Mouse (Mus musculus): Measurements from ENCODE around the gene Pex5l. TPM values are rescaled to one million over a fixed set of nuclear protein-coding genes. Genes with fewer than 3 reads are reported as not detected.

Pex5l gene
- polyA plus RNA-seq, 1 experiment from 2014 or later, result 5.5 TPM

- Histone ChIP-seq H3K36me3 (replicated peaks; ENCODE audit: control insufficient read depth, insufficient read depth) (no peaks in the 10 kb centered on the region), H3K27ac (no peak overlapping the region), H3K9ac (no peak overlapping the region), H3K9me3 (ENCODE audit: control insufficient read depth, low read length) (no peaks in the 10 kb centered on the region), H3K4me2 (replicated peaks) (no peak overlapping the region), H3K4me1 (replicated peaks; ENCODE audit: control insufficient read depth, insufficient read depth, low read length) (no peaks in the 10 kb centered on the region), H3K27me3 (ENCODE audit: control insufficient read depth, insufficient read depth, low read length) (no peaks in the 10 kb centered on the region), H3K4me3 (replicated peaks; ENCODE audit: low read length) (no peak overlapping the region)
- ATAC-seq (ENCODE audit: low FRiP score) (no peak), DNase-seq (ENCODE audit: low spot score) (no peak)
- 83% methylated on average over 8 of the region's 8 CpGs for WGBS
Measured at GRCm38 (mm10) chr3:32939802-32940501, 203.1 kb downstream of the Pex5l start.

GRCm38 (mm10) chr3:32924168-32924567 lies 218.9 kb downstream of the Pex5l start:
- Histone ChIP-seq H3K27ac (no peak overlapping the region), H3K9me3 (ENCODE audit: control insufficient read depth, low read length) (peaks cover 9% of the 10 kb centered on the region), H3K4me1 (replicated peaks; ENCODE audit: control insufficient read depth, insufficient read depth, low read length) (no peaks in the 10 kb centered on the region), H3K4me3 (replicated peaks; ENCODE audit: low read length) (no peak overlapping the region), H3K36me3 (replicated peaks; ENCODE audit: control insufficient read depth, insufficient read depth) (peaks cover 51% of the 10 kb centered on the region), H3K4me2 (replicated peaks) (no peak overlapping the region), H3K27me3 (ENCODE audit: control insufficient read depth, insufficient read depth, low read length) (no peaks in the 10 kb centered on the region), H3K9ac (no peak overlapping the region)
- ATAC-seq (ENCODE audit: low FRiP score), result peak; percentile 57; the same call in 1 of the 2 replicates
- DNase-seq (ENCODE audit: low spot score), result no peak
- WGBS, result 83% methylated on average over 6 of the region's 6 CpGs

GRCm38 (mm10) chr3:32910071-32910551 lies 232.9 kb downstream of the Pex5l start:
- Histone ChIP-seq H3K4me2 (replicated peaks) (no peak overlapping the region), H3K27me3 (ENCODE audit: control insufficient read depth, insufficient read depth, low read length) (no peaks in the 10 kb centered on the region), H3K36me3 (replicated peaks; ENCODE audit: control insufficient read depth, insufficient read depth) (peaks cover 19% of the 10 kb centered on the region), H3K27ac (no peak overlapping the region), H3K4me1 (replicated peaks; ENCODE audit: control insufficient read depth, insufficient read depth, low read length) (no peaks in the 10 kb centered on the region), H3K9me3 (ENCODE audit: control insufficient read depth, low read length) (0 out of 2 replicates have a peak, but pooled peaks cover 2% of the 10 kb centered on the region), H3K4me3 (replicated peaks; ENCODE audit: low read length) (no peak overlapping the region), H3K9ac (no peak overlapping the region)
- DNase-seq (ENCODE audit: low spot score), result peak; percentile 71
- 71% methylated on average over 7 of the region's 7 CpGs for WGBS
- peak; percentile 81; the same call in 1 of the 2 replicates for ATAC-seq (ENCODE audit: low FRiP score)

DNA sequence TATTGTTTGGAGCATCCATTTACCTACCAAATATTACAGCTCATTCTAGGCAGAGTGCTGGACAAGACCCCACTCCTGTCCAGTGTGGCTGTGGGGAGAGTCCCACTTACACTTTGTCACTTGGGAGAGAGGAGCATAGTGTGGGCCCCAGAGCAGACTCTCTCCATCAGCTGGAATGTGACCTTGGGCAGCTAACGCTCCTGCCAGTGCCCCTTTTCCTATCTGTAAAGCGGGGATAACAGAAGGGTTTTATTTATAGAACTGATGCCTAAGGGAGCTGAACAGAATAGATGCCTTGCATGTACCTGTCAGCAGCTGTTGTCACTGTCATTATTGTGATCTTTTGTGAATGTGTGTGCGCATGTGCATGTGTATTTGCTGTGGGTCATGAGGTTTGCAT lies 234.6 kb downstream of the Pex5l start:
- Histone ChIP-seq H3K9ac (no peak overlapping the region), H3K4me1 (replicated peaks; ENCODE audit: control insufficient read depth, insufficient read depth, low read length) (no peaks in the 10 kb centered on the region), H3K4me3 (replicated peaks; ENCODE audit: low read length) (no peak overlapping the region), H3K9me3 (ENCODE audit: control insufficient read depth, low read length) (no peaks in the 10 kb centered on the region), H3K4me2 (replicated peaks) (no peak overlapping the region), H3K27me3 (ENCODE audit: control insufficient read depth, insufficient read depth, low read length) (no peaks in the 10 kb centered on the region), H3K27ac (no peak overlapping the region), H3K36me3 (replicated peaks; ENCODE audit: control insufficient read depth, insufficient read depth) (0 out of 2 replicates have a peak, but pooled peaks cover 5% of the 10 kb centered on the region)
- ATAC-seq (ENCODE audit: low FRiP score) (no peak), DNase-seq (ENCODE audit: low spot score) (no peak)
- WGBS, result 90% methylated on average over 3 of the region's 3 CpGs

GRCm38 (mm10) chr3:32905850-32906779 lies 236.9 kb downstream of the Pex5l start:
- Histone ChIP-seq H3K9me3 (ENCODE audit: control insufficient read depth, low read length) (no peaks in the 10 kb centered on the region), H3K4me3 (replicated peaks; ENCODE audit: low read length) (no peak overlapping the region), H3K27me3 (ENCODE audit: control insufficient read depth, insufficient read depth, low read length) (no peaks in the 10 kb centered on the region), H3K9ac (no peak overlapping the region), H3K27ac (no peak overlapping the region), H3K36me3 (replicated peaks; ENCODE audit: control insufficient read depth, insufficient read depth) (peaks cover 18% of the 10 kb centered on the region), H3K4me1 (replicated peaks; ENCODE audit: control insufficient read depth, insufficient read depth, low read length) (no peaks in the 10 kb centered on the region), H3K4me2 (replicated peaks) (no peak overlapping the region)
- 68% methylated on average over 8 of the region's 8 CpGs for WGBS
- DNase-seq (ENCODE audit: low spot score), result no peak
- ATAC-seq (ENCODE audit: low FRiP score), result no peak

- Histone ChIP-seq H3K36me3 (replicated peaks; ENCODE audit: control insufficient read depth, insufficient read depth) (peaks cover 18% of the 10 kb centered on the region), H3K4me1 (replicated peaks; ENCODE audit: control insufficient read depth, insufficient read depth, low read length) (no peaks in the 10 kb centered on the region), H3K9ac (no peak overlapping the region), H3K9me3 (ENCODE audit: control insufficient read depth, low read length) (no peaks in the 10 kb centered on the region), H3K27ac (no peak overlapping the region), H3K4me2 (replicated peaks) (no peak overlapping the region), H3K27me3 (ENCODE audit: control insufficient read depth, insufficient read depth, low read length) (no peaks in the 10 kb centered on the region), H3K4me3 (replicated peaks; ENCODE audit: low read length) (no peak overlapping the region)
- DNase-seq (ENCODE audit: low spot score) (no peak), ATAC-seq (ENCODE audit: low FRiP score) (no peak)
- WGBS, result 83% methylated on average over 1 of the region's 1 CpGs
Measured at GRCm38 (mm10) chr3:32904599-32904998, 238.4 kb downstream of the Pex5l start.

DNA sequence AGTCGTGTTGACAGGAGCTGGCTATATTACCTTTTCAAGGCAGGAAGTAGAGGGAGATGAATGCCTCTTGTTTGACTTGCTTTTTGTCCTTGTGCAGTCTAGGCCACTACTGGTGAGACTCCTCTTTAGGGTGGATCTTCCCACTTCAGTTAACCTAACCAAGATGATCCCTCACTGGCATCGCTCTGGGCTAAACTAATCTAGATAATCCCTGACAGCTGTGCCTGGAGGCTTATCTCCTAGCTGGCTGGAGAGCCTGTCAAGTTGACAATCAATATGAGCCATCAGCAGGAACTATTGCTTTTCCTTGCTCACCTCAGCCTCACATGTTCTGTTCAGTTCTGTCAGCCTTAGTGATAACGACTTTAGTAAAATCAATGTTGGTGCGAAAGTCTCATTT lies 239.6 kb downstream of the Pex5l start:
- no peak for DNase-seq (ENCODE audit: low spot score)
- no peaks in the 10 kb centered on the region for H3K27me3 ChIP-seq (ENCODE audit: control insufficient read depth, insufficient read depth, low read length)
- no peaks in the 10 kb centered on the region for H3K9me3 ChIP-seq (ENCODE audit: control insufficient read depth, low read length)
- H3K4me2 ChIP-seq (replicated peaks), result no peak overlapping the region
- H3K9ac ChIP-seq, result no peak overlapping the region
- no peak overlapping the region for H3K4me3 ChIP-seq (replicated peaks; ENCODE audit: low read length)
- ATAC-seq (ENCODE audit: low FRiP score), result no peak
- H3K4me1 ChIP-seq (replicated peaks; ENCODE audit: control insufficient read depth, insufficient read depth, low read length), result no peaks in the 10 kb centered on the region
- WGBS, result 51% methylated on average over 4 of the region's 4 CpGs
- H3K27ac ChIP-seq, result no peak overlapping the region
- peaks cover 18% of the 10 kb centered on the region for H3K36me3 ChIP-seq (replicated peaks; ENCODE audit: control insufficient read depth, insufficient read depth)
